Mouse (Mus musculus): ENCODE data around the gene Nasp.

- TF ChIP-seq CTCF (IDR thresholded peaks at IDR 0.05; ENCODE audit: low read depth, low read length) (no peak), POLR2A (IDR thresholded peaks at IDR 0.05; ENCODE audit: borderline replicate concordance, low read depth, low read length) (no peak)
These were observed 30.2 kb upstream of the Nasp start for GRCm38 (mm10) chr4:116657971-116658370.

Measured in bone marrow macrophage, adult 2 months (primary cell).